Mouse (Mus musculus) CD4-positive, CD25-positive, alpha-beta regulatory T cell, adult 2 months (primary cell): Measurements from ENCODE around the gene Nacc2.

Experiments used
- DNase-seq: peaks from one replicate; pipeline ENCODE4 v3.0.0-alpha.2; 2012; ENCODE audit warnings: low read depth, low spot score

Nacc2 gene

GRCm38 (mm10) chr2:26099260-26099659, 23.8 kb downstream of the Nacc2 start:
- DNase-seq: no peak

- DNase-seq: no peak
Observed at GRCm38 (mm10) chr2:26093897-26094296, 29.1 kb downstream of the Nacc2 start.

GRCm38 (mm10) chr2:26091771-26092393, 31.1 kb downstream of the Nacc2 start:
- no peak for DNase-seq

GRCm38 (mm10) chr2:26090876-26091770, 31.9 kb downstream of the Nacc2 start:
- no peak for DNase-seq

GRCm38 (mm10) chr2:26089005-26089404, 34.0 kb downstream of the Nacc2 start:
- no peak for DNase-seq

GRCm38 (mm10) chr2:26086926-26087600, 36.0 kb downstream of the Nacc2 start:
- DNase-seq: no peak

- no peak for DNase-seq
Observed at GRCm38 (mm10) chr2:26086505-26086904, 36.5 kb downstream of the Nacc2 start.

- no peak for DNase-seq
Observed at GRCm38 (mm10) chr2:26082883-26083282, 40.1 kb downstream of the Nacc2 start.

GRCm38 (mm10) chr2:26080830-26081229, 42.2 kb downstream of the Nacc2 start:
- no peak for DNase-seq

GRCm38 (mm10) chr2:26079409-26079808, 43.6 kb downstream of the Nacc2 start:
- no peak for DNase-seq

- DNase-seq: no peak
Observed at GRCm38 (mm10) chr2:26077068-26077467, 46.0 kb downstream of the Nacc2 start.

- no peak for DNase-seq
Observed at GRCm38 (mm10) chr2:26076121-26076520, 46.9 kb downstream of the Nacc2 start.

- DNase-seq: no peak
Observed at GRCm38 (mm10) chr2:26074551-26074950, 48.5 kb downstream of the Nacc2 start.

- no peak for DNase-seq
Observed at GRCm38 (mm10) chr2:26068592-26068991, 54.4 kb downstream of the Nacc2 start.

- no peak for DNase-seq
Observed at GRCm38 (mm10) chr2:26068175-26068574, 54.8 kb downstream of the Nacc2 start.

- DNase-seq: no peak
Observed at GRCm38 (mm10) chr2:26066527-26066926, 56.5 kb downstream of the Nacc2 start.

- no peak for DNase-seq
Observed at GRCm38 (mm10) chr2:26062742-26063427, 60.1 kb downstream of the Nacc2 start.

GRCm38 (mm10) chr2:26062241-26062640, 60.8 kb downstream of the Nacc2 start:
- no peak for DNase-seq

GRCm38 (mm10) chr2:26061018-26061666, 61.9 kb downstream of the Nacc2 start:
- no peak for DNase-seq

- no peak for DNase-seq
Observed at GRCm38 (mm10) chr2:26057053-26057452, 66.0 kb downstream of the Nacc2 start.

- DNase-seq: no peak
Observed at GRCm38 (mm10) chr2:26056226-26056625, 66.8 kb downstream of the Nacc2 start.
